Mouse (Mus musculus): ENCODE measurements around the gene Alppl2. TPM values are rescaled to one million over a fixed set of nuclear protein-coding genes. Genes with fewer than 3 reads are reported as not detected.

The Alppl2 gene
- polyA plus RNA-seq, 1 experiment = not detected

GRCm38 (mm10) chr1:87059042-87059665, 30.6 kb downstream of the Alppl2 start:
- Histone ChIP-seq H3K27ac (ENCODE audit: insufficient read depth, low read depth, low read length) (no peak overlapping the region), H3K4me1 (ENCODE audit: control insufficient read depth, insufficient read depth, low read length) (no peaks in the 10 kb centered on the region), H3K4me3 (ENCODE audit: insufficient read depth, low read depth, low read length) (no peak overlapping the region)
- 73% methylated on average over 8 of the region's 8 CpGs for WGBS
- TF ChIP-seq POLR2A (IDR thresholded peaks at IDR 0.05; ENCODE audit: insufficient read depth, low read depth, low read length) = no peak
- TF ChIP-seq CTCF (IDR thresholded peaks at IDR 0.05; ENCODE audit: insufficient read depth, low read depth, low read length) = no peak

- no peak overlapping the region for H3K27ac ChIP-seq (ENCODE audit: insufficient read depth, low read depth, low read length)
- TF ChIP-seq POLR2A (IDR thresholded peaks at IDR 0.05; ENCODE audit: insufficient read depth, low read depth, low read length) = no peak
- TF ChIP-seq CTCF (IDR thresholded peaks at IDR 0.05; ENCODE audit: insufficient read depth, low read depth, low read length) = no peak
- peaks cover 2% of the 10 kb centered on the region; the same call in 1 of the 2 replicates for H3K4me1 ChIP-seq (ENCODE audit: control insufficient read depth, insufficient read depth, low read length)
- WGBS = 77% methylated on average over 4 of the region's 4 CpGs
- H3K4me3 ChIP-seq (ENCODE audit: insufficient read depth, low read depth, low read length) = no peak overlapping the region
Measured at GRCm38 (mm10) chr1:87057075-87057474, 32.7 kb downstream of the Alppl2 start.

GRCm38 (mm10) chr1:87051369-87051768, 38.4 kb downstream of the Alppl2 start:
- 49% methylated on average over 4 of the region's 4 CpGs for WGBS
- Histone ChIP-seq H3K4me3 (ENCODE audit: insufficient read depth, low read depth, low read length) (no peak overlapping the region), H3K27ac (ENCODE audit: insufficient read depth, low read depth, low read length) (no peak overlapping the region), H3K4me1 (ENCODE audit: control insufficient read depth, insufficient read depth, low read length) (peaks cover 20% of the 10 kb centered on the region)
- TF ChIP-seq POLR2A (IDR thresholded peaks at IDR 0.05; ENCODE audit: insufficient read depth, low read depth, low read length) (no peak), CTCF (IDR thresholded peaks at IDR 0.05; ENCODE audit: insufficient read depth, low read depth, low read length) (no peak)

- peaks cover 20% of the 10 kb centered on the region for H3K4me1 ChIP-seq (ENCODE audit: control insufficient read depth, insufficient read depth, low read length)
- H3K27ac ChIP-seq (ENCODE audit: insufficient read depth, low read depth, low read length) = no peak overlapping the region
- TF ChIP-seq POLR2A (IDR thresholded peaks at IDR 0.05; ENCODE audit: insufficient read depth, low read depth, low read length) = no peak
- no peak for TF ChIP-seq CTCF (IDR thresholded peaks at IDR 0.05; ENCODE audit: insufficient read depth, low read depth, low read length)
- H3K4me3 ChIP-seq (ENCODE audit: insufficient read depth, low read depth, low read length) = no peak overlapping the region
- 86% methylated on average over 1 of the region's 1 CpGs for whole genome bisulfite sequencing
Measured at GRCm38 (mm10) chr1:87050700-87051099, 39.0 kb downstream of the Alppl2 start.

- Histone ChIP-seq H3K4me1 (ENCODE audit: control insufficient read depth, insufficient read depth, low read length) (peaks cover 20% of the 10 kb centered on the region), H3K27ac (ENCODE audit: insufficient read depth, low read depth, low read length) (no peak overlapping the region), H3K4me3 (ENCODE audit: insufficient read depth, low read depth, low read length) (no peak overlapping the region)
- TF ChIP-seq POLR2A (IDR thresholded peaks at IDR 0.05; ENCODE audit: insufficient read depth, low read depth, low read length) = no peak
- TF ChIP-seq CTCF (IDR thresholded peaks at IDR 0.05; ENCODE audit: insufficient read depth, low read depth, low read length) = no peak
- WGBS = 58% methylated on average over 3 of the region's 3 CpGs
Measured at GRCm38 (mm10) chr1:87050072-87050471, 39.7 kb downstream of the Alppl2 start.

GRCm38 (mm10) chr1:87041814-87042438, 47.8 kb downstream of the Alppl2 start:
- no peaks in the 10 kb centered on the region for H3K4me1 ChIP-seq (ENCODE audit: control insufficient read depth, insufficient read depth, low read length)
- H3K4me3 ChIP-seq (ENCODE audit: insufficient read depth, low read depth, low read length) = no peak overlapping the region
- 0% methylated on average over 1 of the region's 1 CpGs for WGBS
- H3K27ac ChIP-seq (ENCODE audit: insufficient read depth, low read depth, low read length) = no peak overlapping the region
- TF ChIP-seq CTCF (IDR thresholded peaks at IDR 0.05; ENCODE audit: insufficient read depth, low read depth, low read length) (peak; percentile 64), POLR2A (IDR thresholded peaks at IDR 0.05; ENCODE audit: insufficient read depth, low read depth, low read length) (no peak)

GRCm38 (mm10) chr1:87041119-87041518, 48.6 kb downstream of the Alppl2 start:
- no peak overlapping the region for H3K4me3 ChIP-seq (ENCODE audit: insufficient read depth, low read depth, low read length)
- no peak for TF ChIP-seq POLR2A (IDR thresholded peaks at IDR 0.05; ENCODE audit: insufficient read depth, low read depth, low read length)
- TF ChIP-seq CTCF (IDR thresholded peaks at IDR 0.05; ENCODE audit: insufficient read depth, low read depth, low read length) = peak; percentile 37
- 15% methylated on average over 3 of the region's 3 CpGs for WGBS

GRCm38 (mm10) chr1:87038477-87039070, 51.2 kb downstream of the Alppl2 start:
- H3K27ac ChIP-seq (ENCODE audit: insufficient read depth, low read depth, low read length) = no peak overlapping the region
- H3K4me1 ChIP-seq (ENCODE audit: control insufficient read depth, insufficient read depth, low read length) = peaks cover 10% of the 10 kb centered on the region
- 98% methylated on average over 2 of the region's 2 CpGs for WGBS
- TF ChIP-seq POLR2A (IDR thresholded peaks at IDR 0.05; ENCODE audit: insufficient read depth, low read depth, low read length) (no peak), CTCF (IDR thresholded peaks at IDR 0.05; ENCODE audit: insufficient read depth, low read depth, low read length) (no peak)
- no peak overlapping the region for H3K4me3 ChIP-seq (ENCODE audit: insufficient read depth, low read depth, low read length)

More at GRCm38 (mm10) chr1:87041119-87041518, 48.6 kb downstream of the Alppl2 start:
- H3K4me1 ChIP-seq (ENCODE audit: control insufficient read depth, insufficient read depth, low read length) = peaks cover 2% of the 10 kb centered on the region
- H3K27ac ChIP-seq (ENCODE audit: insufficient read depth, low read depth, low read length) = no peak overlapping the region

Other genes starting within 250 kb of the Alppl2 start
- not detected in 2 replicates for gene Alpi, start 11.7 kb upstream of the Alppl2 start, polyA plus RNA-seq (2012; ENCODE audit: insufficient read depth, insufficient read length, low replicate concordance, missing spikeins)
- gene Akp3, start 35.0 kb upstream of the Alppl2 start, polyA plus RNA-seq (2012; ENCODE audit: insufficient read depth, insufficient read length, low replicate concordance, missing spikeins) = not detected in 2 replicates
- not detected in 2 replicates for gene Ecel1, start 66.6 kb upstream of the Alppl2 start, polyA plus RNA-seq (2012; ENCODE audit: insufficient read depth, insufficient read length, low replicate concordance, missing spikeins)
- gene Prss56, start 93.4 kb upstream of the Alppl2 start, polyA plus RNA-seq (2012; ENCODE audit: insufficient read depth, insufficient read length, low replicate concordance, missing spikeins) = not detected in 2 replicates
- gene Chrnd, start 100.7 kb upstream of the Alppl2 start, polyA plus RNA-seq (2012; ENCODE audit: insufficient read depth, insufficient read length, low replicate concordance, missing spikeins) = not detected in 2 replicates
- not detected in 2 replicates for gene Chrng, start 114.7 kb upstream of the Alppl2 start, polyA plus RNA-seq (2012; ENCODE audit: insufficient read depth, insufficient read length, low replicate concordance, missing spikeins)
- gene Eif4e2, start 124.0 kb upstream of the Alppl2 start, polyA plus RNA-seq (2012; ENCODE audit: insufficient read depth, insufficient read length, low replicate concordance, missing spikeins) = not detected in 2 replicates
- not detected in 2 replicates for gene Efhd1, start 174.4 kb upstream of the Alppl2 start, polyA plus RNA-seq (2012; ENCODE audit: insufficient read depth, insufficient read length, low replicate concordance, missing spikeins)
- 228 TPM in 1 of 2 replicates, not detected in the other for gene Gigyf2, start 237.1 kb upstream of the Alppl2 start, polyA plus RNA-seq (2012; ENCODE audit: insufficient read depth, insufficient read length, low replicate concordance, missing spikeins)